Mouse (Mus musculus): ENCODE data around the gene Sh3bp5l.

Gene Sh3bp5l

DNA sequence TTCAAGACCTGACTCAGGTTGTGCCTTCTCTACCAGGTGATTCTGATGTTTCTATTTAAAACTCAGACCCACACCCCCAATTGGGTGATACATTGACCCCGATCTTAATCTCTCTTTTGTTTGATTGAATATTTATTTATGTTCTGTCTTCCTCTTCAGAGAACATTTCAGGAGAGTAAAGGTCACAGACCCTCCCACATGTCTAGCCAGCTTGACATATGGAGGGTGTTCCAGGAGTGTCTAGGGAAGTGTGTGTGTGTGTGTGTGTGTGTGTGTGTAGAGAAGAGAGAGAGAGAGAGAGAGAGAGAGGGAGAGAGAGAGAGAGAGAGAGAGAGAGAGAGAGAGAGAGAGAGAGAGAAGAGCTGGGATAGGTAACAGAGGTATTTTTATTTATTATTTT, 47.2 kb downstream of the Sh3bp5l start:
- no peak for DNase-seq (ENCODE audit: low spot score in 2 of 2)

DNA sequence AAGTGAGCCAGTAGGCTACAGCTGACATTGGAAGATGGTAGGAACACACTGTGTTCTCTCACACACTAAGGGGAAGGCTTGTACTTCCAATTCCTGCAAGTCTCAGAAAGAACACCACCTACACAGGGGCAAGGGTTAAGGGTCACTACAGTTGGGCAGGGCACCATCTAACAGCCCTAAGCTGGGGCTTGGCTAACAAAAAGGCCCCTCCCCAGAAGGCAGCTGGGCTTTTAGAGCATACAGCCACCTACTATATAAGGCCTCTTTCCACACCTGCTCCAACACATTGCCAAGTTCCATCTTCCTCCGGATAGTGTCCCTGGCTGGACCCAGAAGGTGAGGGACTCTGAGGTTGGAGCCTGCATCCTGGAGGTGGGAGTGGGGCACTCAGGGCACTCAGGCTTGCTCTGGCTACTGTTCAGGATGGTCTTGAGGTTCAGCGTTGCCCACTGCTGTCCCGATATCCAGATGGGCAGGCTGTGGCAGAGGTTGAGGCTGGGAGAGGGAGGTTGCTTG, 48.3 kb downstream of the Sh3bp5l start, which contains the start of gene Lypd8:
Gene Lypd8 (plus strand): TSS at position 281 of the 516 bp plus-strand sequence.
- no peak for DNase-seq (ENCODE audit: low spot score in 2 of 2)

DNA sequence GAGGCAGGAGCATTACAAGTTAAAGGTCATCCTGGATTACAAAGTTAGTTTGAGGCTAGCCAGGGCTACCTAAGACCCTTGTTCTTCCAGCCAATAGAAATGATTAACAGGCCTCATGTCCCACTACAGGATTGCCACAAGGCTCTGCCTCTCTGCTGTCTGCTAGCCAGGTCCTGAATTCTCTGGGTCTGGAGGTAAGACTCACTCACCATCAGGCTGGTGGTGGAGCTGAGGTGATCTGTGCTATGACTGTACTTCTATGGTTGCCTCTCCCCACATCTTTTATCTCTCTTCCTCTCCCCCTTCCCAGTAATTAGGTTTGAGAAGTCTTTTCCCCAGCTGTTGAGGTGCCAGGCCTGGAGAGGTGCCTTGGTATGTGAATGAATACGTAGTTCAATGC, 49.0 kb downstream of the Sh3bp5l start:
- no peak for DNase-seq (ENCODE audit: low spot score in 2 of 2)

DNA sequence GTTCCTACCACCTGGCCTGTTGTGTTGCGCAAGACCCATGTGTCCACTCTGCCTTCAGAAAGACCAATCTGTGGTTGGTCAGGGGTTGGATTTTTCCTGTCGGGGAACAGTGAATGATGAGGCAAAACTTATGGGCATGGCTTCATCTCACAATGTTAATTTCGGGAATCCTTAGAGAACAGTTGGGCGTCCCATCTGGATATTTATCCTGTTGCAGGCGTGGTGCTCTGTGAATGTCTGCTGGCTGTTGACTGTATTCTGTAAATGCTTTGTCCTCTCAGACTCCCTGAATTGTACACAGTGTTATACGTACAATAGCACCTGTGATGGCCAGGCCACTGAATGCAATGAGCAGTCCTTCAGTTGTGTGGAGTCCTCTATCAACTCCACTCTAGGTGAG, 51.9 kb downstream of the Sh3bp5l start:
- no peak for DNase-seq (ENCODE audit: low spot score in 2 of 2)

All from right cerebral cortex, adult 2 months (tissue).